Mouse (Mus musculus) hindbrain, embryonic 12.5 days (tissue): ENCODE results near the gene Pygl. TPM values are rescaled to one million over a fixed set of nuclear protein-coding genes. Genes with fewer than 3 reads are reported as not detected.
"Not testable (repeated sequence)": the region's sequence is repeated elsewhere in the genome, so short reads cannot be mapped to it uniquely, and the experiment has no call there.

Source experiments
- ATAC-seq: fragments of 200-750 bp; cut with Nextera tagmentation; 2 replicates; pipeline ENCODE4 v1.8.0; 2017; ENCODE audit warnings: moderate TSS enrichment; ENCODE audit not compliant: low FRiP score
- H3K27ac ChIP-seq: fragments of 300-500 bp; sonication (generic); 2 replicates; pipeline ENCODE4 v1.5.1; 2016; ENCODE audit warnings: mild to moderate bottlenecking
- H3K27me3 ChIP-seq: fragments of 300-500 bp; sonication (generic); 2 replicates; pipeline ENCODE4 v1.6.1; 2016; ENCODE audit warnings: mild to moderate bottlenecking
- H3K36me3 ChIP-seq: fragments of 300-500 bp; sonication (generic); 2 replicates; pipeline ENCODE4 v1.6.1; 2016; ENCODE audit warnings: mild to moderate bottlenecking
- H3K4me1 ChIP-seq: fragments of 300-500 bp; sonication (generic); 2 replicates; pipeline ENCODE4 v1.6.1; 2016
- H3K4me2 ChIP-seq: fragments of 300-500 bp; sonication (generic); replicated peaks from 2 replicates; pipeline ENCODE4 v1.6.1; 2016; ENCODE audit warnings: mild to moderate bottlenecking
- H3K4me3 ChIP-seq: fragments of 300-500 bp; sonication (generic); 2 replicates; pipeline ENCODE4 v1.5.1; 2016; ENCODE audit warnings: mild to moderate bottlenecking
- H3K9ac ChIP-seq: fragments of 300-500 bp; sonication (generic); 2 replicates; pipeline ENCODE4 v1.6.1; 2016; ENCODE audit warnings: mild to moderate bottlenecking, moderate library complexity
- H3K9me3 ChIP-seq: fragments of 300-500 bp; sonication (generic); replicated peaks from 2 replicates; pipeline ENCODE4 v1.6.1; 2016; ENCODE audit warnings: mild to moderate bottlenecking
- WGBS: fragments of 180-500 bp; shearing (Covaris S2); methylation state at CpG from one replicate; pipeline ENCODE4 v1.1.7; 2016; 5-methylcytosine and 5-hydroxymethylcytosine counted together
- polyA plus RNA-seq: library from polyadenylated mRNA; unstranded; fragments of >200 nt; fragmentation: Nextera tagmentation; extraction: Ambion mirVana; gene quantifications from 2 replicates; pipeline ENCODE4 v1.2.1, GENCODE M21; 2016

Pygl gene
- polyA plus RNA-seq, 1 experiment from 2014 or later = 7.0 TPM

GRCm38 (mm10) chr12:70145586-70145985 is 85.7 kb downstream of the Pygl start:
- no peak overlapping the region for H3K4me3 ChIP-seq
- ATAC-seq = no peak
- no peak overlapping the region for H3K4me2 ChIP-seq
- no peaks in the 10 kb centered on the region for H3K36me3 ChIP-seq
- H3K27ac ChIP-seq = no peak overlapping the region
- H3K4me1 ChIP-seq = peaks cover 12% of the 10 kb centered on the region
- 89% methylated on average over 6 of the region's 6 CpGs for WGBS
- no peak overlapping the region for H3K9ac ChIP-seq
- no peaks in the 10 kb centered on the region for H3K9me3 ChIP-seq
- H3K27me3 ChIP-seq = no peaks in the 10 kb centered on the region

GRCm38 (mm10) chr12:70144637-70145448 is 86.4 kb downstream of the Pygl start:
- H3K27ac ChIP-seq = peak overlapping the region; percentile 8; the same call in 1 of the 2 replicates
- ATAC-seq = peak; percentile 35; the same call in 1 of the 2 replicates
- H3K4me2 ChIP-seq = no peak overlapping the region
- H3K4me1 ChIP-seq = peaks cover 12% of the 10 kb centered on the region
- H3K4me3 ChIP-seq = no peak overlapping the region
- no peaks in the 10 kb centered on the region for H3K9me3 ChIP-seq
- H3K27me3 ChIP-seq = no peaks in the 10 kb centered on the region
- no peaks in the 10 kb centered on the region for H3K36me3 ChIP-seq
- no peak overlapping the region for H3K9ac ChIP-seq
- WGBS = 48% methylated on average over 20 of the region's 20 CpGs

GRCm38 (mm10) chr12:70144106-70144587 is 87.1 kb downstream of the Pygl start:
- H3K27ac ChIP-seq = peak overlapping the region; percentile 67
- not testable (repeated sequence) for H3K36me3 ChIP-seq, H3K9ac ChIP-seq, H3K27me3 ChIP-seq, ATAC-seq, H3K4me2 ChIP-seq, H3K4me3 ChIP-seq, H3K9me3 ChIP-seq
- WGBS = 12% methylated on average over 3 of the region's 3 CpGs
- H3K4me1 ChIP-seq = peaks cover 11% of the 10 kb centered on the region

GRCm38 (mm10) chr12:70140993-70141576 is 90.2 kb downstream of the Pygl start:
- H3K27ac ChIP-seq = no peak overlapping the region
- WGBS = 93% methylated on average over 5 of the region's 5 CpGs
- H3K4me3 ChIP-seq = no peak overlapping the region
- no peak overlapping the region for H3K4me2 ChIP-seq
- H3K27me3 ChIP-seq = no peaks in the 10 kb centered on the region
- H3K9me3 ChIP-seq = no peaks in the 10 kb centered on the region
- H3K4me1 ChIP-seq = peaks cover 2% of the 10 kb centered on the region; the same call in 1 of the 2 replicates
- no peaks in the 10 kb centered on the region for H3K36me3 ChIP-seq
- H3K9ac ChIP-seq = no peak overlapping the region
- ATAC-seq = no peak

Other genes starting within 250 kb of the Pygl start
- 8.9 and 9.0 TPM in 2 replicates for gene Sav1, start 244.5 kb downstream of the Pygl start, polyA plus RNA-seq
- gene Nin, start 117.8 kb downstream of the Pygl start, polyA plus RNA-seq = 15.7 and 17.0 TPM in 2 replicates
- gene Abhd12b, start 77.3 kb downstream of the Pygl start, polyA plus RNA-seq = not detected in 2 replicates
- gene Trim9, start 116.1 kb upstream of the Pygl start, polyA plus RNA-seq = 25.6 and 27.8 TPM in 2 replicates
- gene Tmx1, start 221.6 kb upstream of the Pygl start, polyA plus RNA-seq = 130 and 139 TPM in 2 replicates